Mouse (Mus musculus): Measurements from ENCODE around the gene Btbd18. TPM values are rescaled to one million over a fixed set of nuclear protein-coding genes. Genes with fewer than 3 reads are reported as not detected.

Btbd18 gene
- total and polyA plus RNA-seq, 3 experiments: not detected

GRCm38 (mm10) chr2:84717357-84717756, 58.5 kb downstream of the Btbd18 start:
- Histone ChIP-seq H3K9ac (ENCODE audit: low read depth, low read length) (no peak overlapping the region), H3K4me1 (ENCODE audit: control insufficient read depth, insufficient read depth, low read length) (peaks cover 2% of the 10 kb centered on the region), H3K36me3 (ENCODE audit: control insufficient read depth, insufficient read depth, low read length) (peaks cover 2% of the 10 kb centered on the region), H3K27me3 (ENCODE audit: control insufficient read depth, insufficient read depth, low read length) (no peaks in the 10 kb centered on the region), H3K79me2 (replicated peaks; ENCODE audit: control insufficient read depth, insufficient read depth, low read length) (no peaks in the 10 kb centered on the region), H3K27ac (peak overlapping the region; percentile 99), H3K4me3 (no peak overlapping the region)
- intact Hi-C loops (cut with DNase I): no loop called here
- DNase-seq: no peak
- TF ChIP-seq CTCF (IDR thresholded peaks at IDR 0.05) (no peak), POLR2A (IDR thresholded peaks at IDR 0.05; ENCODE audit: insufficient read depth, low read depth, low read length) (no peak), EP300 (IDR thresholded peaks at IDR 0.05; ENCODE audit: insufficient read depth, low read depth, low read length) (no peak)
- WGBS: 78% methylated on average over 4 of the region's 4 CpGs

Other genes starting within 250 kb of the Btbd18 start
- 10 to 100 TPM; 23.2 to 25.6 TPM for gene Calcrl, start 233.7 kb upstream of the Btbd18 start, total RNA-seq (2021)
- gene Calcrl, start 233.7 kb upstream of the Btbd18 start, polyA plus RNA-seq (2012; rRNA removed): 8.2 and 13.9 TPM in 2 replicates
- 10 to 100 TPM; 54.1 to 56.9 TPM for gene Tfpi, start 182.3 kb upstream of the Btbd18 start, total RNA-seq (2021)
- 19.9 and 56.8 TPM in 2 replicates for gene Tfpi, start 182.3 kb upstream of the Btbd18 start, polyA plus RNA-seq (2012; rRNA removed)
- gene Ctnnd1, start 8.3 kb upstream of the Btbd18 start, total RNA-seq (2021): 10 to 100 TPM; 53.4 to 61.4 TPM
- gene Ctnnd1, start 8.3 kb upstream of the Btbd18 start, polyA plus RNA-seq (2012; rRNA removed): 26.5 and 54.5 TPM in 2 replicates
- 10 to 100 TPM; 21.8 to 28.0 TPM for gene Selenoh, start 11.7 kb downstream of the Btbd18 start, total RNA-seq (2021)
- 18.0 and 19.6 TPM in 2 replicates for gene Selenoh, start 11.7 kb downstream of the Btbd18 start, polyA plus RNA-seq (2012; rRNA removed)
- 1 to 10 TPM; 5.8 to 5.9 TPM for gene Gm28635, start 19.0 kb downstream of the Btbd18 start, total RNA-seq (2021)
- not detected in 2 replicates for gene Gm28635, start 19.0 kb downstream of the Btbd18 start, polyA plus RNA-seq (2012; rRNA removed)
- gene Med19, start 19.3 kb downstream of the Btbd18 start, total RNA-seq (2021): 10 to 100 TPM; 11.5 to 14.2 TPM
- 6.8 and 10.4 TPM in 2 replicates for gene Med19, start 19.3 kb downstream of the Btbd18 start, polyA plus RNA-seq (2012; rRNA removed)
- gene Tmx2, start 20.1 kb downstream of the Btbd18 start, total RNA-seq (2021): 100 to 1,000 TPM; 105 to 115 TPM
- gene Tmx2, start 20.1 kb downstream of the Btbd18 start, polyA plus RNA-seq (2012; rRNA removed): 148 and 203 TPM in 2 replicates
- gene Zdhhc5, start 56.1 kb downstream of the Btbd18 start, total RNA-seq (2021): 10 to 100 TPM; 62.8 to 72.5 TPM
- gene Zdhhc5, start 56.1 kb downstream of the Btbd18 start, polyA plus RNA-seq (2012; rRNA removed): 47.6 and 61.2 TPM in 2 replicates
- gene Clp1, start 68.3 kb downstream of the Btbd18 start, total RNA-seq (2021): 1 to 10 TPM; 4.0 to 4.6 TPM
- gene Clp1, start 68.3 kb downstream of the Btbd18 start, polyA plus RNA-seq (2012; rRNA removed): 3.5 and 7.4 TPM in 2 replicates
- under 1 TPM; 0.44 to 0.45 TPM for gene Ypel4, start 75.0 kb downstream of the Btbd18 start, total RNA-seq (2021)
- gene Ypel4, start 75.0 kb downstream of the Btbd18 start, polyA plus RNA-seq (2012; rRNA removed): 1.5 and 1.7 TPM in 2 replicates
- 1 to 10 TPM; 1.8 to 2.0 TPM for gene Gm19426, start 84.6 kb downstream of the Btbd18 start, total RNA-seq (2021)
- gene Gm19426, start 84.6 kb downstream of the Btbd18 start, polyA plus RNA-seq (2012; rRNA removed): 1.5 and 1.7 TPM in 2 replicates
- gene Serping1, start 116.4 kb downstream of the Btbd18 start, total RNA-seq (2021): 10 to 100 TPM; 79.7 to 81.5 TPM
- gene Serping1, start 116.4 kb downstream of the Btbd18 start, polyA plus RNA-seq (2012; rRNA removed): 268 and 301 TPM in 2 replicates
- 100 to 1,000 TPM in 1 of 2 experiments, 10 to 100 TPM in 1; 26.5 to 109 TPM for gene Ube2l6, start 139.7 kb downstream of the Btbd18 start, total RNA-seq (2021)
- 42.0 and 131 TPM in 2 replicates for gene Ube2l6, start 139.7 kb downstream of the Btbd18 start, polyA plus RNA-seq (2012; rRNA removed)
- gene Smtnl1, start 163.6 kb downstream of the Btbd18 start, total RNA-seq (2021): not detected
- not detected in 2 replicates for gene Smtnl1, start 163.6 kb downstream of the Btbd18 start, polyA plus RNA-seq (2012; rRNA removed)
- 100 to 1,000 TPM; 106 to 129 TPM for gene Timm10, start 167.9 kb downstream of the Btbd18 start, total RNA-seq (2021)
- 123 and 136 TPM in 2 replicates for gene Timm10, start 167.9 kb downstream of the Btbd18 start, polyA plus RNA-seq (2012; rRNA removed)
- 1 to 10 TPM; 2.1 to 2.3 TPM for gene Slc43a1, start 179.8 kb downstream of the Btbd18 start, total RNA-seq (2021)
- 3.7 and 6.7 TPM in 2 replicates for gene Slc43a1, start 179.8 kb downstream of the Btbd18 start, polyA plus RNA-seq (2012; rRNA removed)
- 1 to 10 TPM; 3.6 to 3.8 TPM for gene Rtn4rl2, start 227.6 kb downstream of the Btbd18 start, total RNA-seq (2021)
- 2.6 and 6.1 TPM in 2 replicates for gene Rtn4rl2, start 227.6 kb downstream of the Btbd18 start, polyA plus RNA-seq (2012; rRNA removed)

Measured in heart, adult 2 months (tissue).